Mouse (Mus musculus): ENCODE measurements at regions not wholly inside any gene's neighbourhood (a gene's known extent, or its start where the extent isn't known, plus 50 kb on each side); places are given as distances from the start of the nearest gene placed in this dataset.

DNA sequence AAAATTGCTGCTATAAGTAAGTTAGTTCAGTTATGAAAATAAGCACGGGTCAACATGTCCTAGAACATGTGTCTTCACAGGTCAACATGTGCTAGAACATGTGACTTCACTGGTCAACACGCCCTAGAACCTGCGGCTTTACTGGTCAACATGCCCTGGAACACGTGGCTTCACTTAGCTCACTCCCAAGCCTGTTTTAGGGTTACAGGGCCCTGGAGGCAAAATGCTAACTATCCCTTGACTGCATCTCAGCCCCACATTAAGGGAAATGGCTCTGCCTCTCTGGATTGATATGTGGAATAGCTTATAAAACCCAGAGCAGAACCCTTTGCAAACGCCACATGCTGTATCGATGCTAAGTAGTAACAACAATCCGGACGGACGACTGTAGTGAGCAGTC, 67.8 kb downstream of the Nkx6-1 start:
- no peak for DNase-seq (ENCODE audit: low spot score in 2 of 2)

DNA sequence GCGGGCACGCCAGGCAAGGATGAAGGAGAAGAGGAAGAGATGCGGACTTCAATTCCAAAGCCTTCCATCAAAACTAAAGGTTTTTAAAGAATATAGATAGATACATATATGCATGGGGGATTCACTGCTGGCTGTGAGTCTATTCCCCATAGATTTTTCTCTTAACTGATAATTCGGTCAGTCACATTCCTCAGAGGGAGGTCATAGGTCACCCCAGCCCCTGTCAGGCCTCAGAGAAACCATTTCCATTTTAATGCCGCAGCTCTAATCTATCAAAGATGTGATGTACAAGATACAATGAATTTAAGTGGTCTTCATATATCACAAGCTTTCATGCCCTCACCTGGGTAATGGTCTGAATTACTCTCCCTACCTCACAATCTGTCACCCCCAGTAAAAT, 73.6 kb downstream of the Nkx6-1 start:
- no peak for DNase-seq (ENCODE audit: low spot score in 2 of 2)

DNA sequence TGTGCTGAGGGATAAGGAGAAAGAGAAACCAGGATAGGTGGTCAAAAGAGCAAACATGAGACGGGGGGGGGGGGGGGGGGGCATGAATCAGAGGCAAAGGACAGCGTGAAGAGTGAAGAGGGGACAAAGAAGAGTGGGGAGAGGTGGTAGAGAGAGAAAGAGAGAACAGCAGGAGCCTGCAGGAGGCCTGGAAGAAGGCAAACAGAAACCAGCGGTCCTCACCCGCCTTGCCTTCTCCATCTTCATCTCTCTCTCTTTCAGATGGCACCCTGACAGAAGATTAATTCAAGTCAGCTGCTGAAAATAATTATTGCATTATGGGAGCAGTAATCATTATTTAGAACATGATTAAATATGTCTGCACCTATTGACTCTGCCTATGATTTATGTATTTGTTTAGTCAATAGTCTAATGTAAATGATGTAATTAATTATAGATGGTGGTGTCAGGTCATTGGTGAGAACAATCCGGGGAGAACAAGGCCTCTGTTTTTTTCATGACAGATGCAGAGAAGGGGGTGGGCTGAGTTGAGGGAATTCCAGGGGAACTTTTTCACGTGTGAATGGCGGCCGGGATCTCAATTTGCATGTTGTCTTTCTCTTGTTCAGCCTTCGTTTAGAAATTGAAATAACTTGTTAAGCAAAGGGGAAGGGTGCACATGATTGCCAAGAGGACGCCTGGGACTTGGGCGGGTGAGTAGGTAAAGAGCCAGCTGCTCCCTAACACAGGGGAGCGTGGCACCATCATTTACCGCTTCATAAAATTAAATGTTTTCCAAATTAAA, 74.3 kb downstream of the Nkx6-1 start:
- no peak for DNase-seq (ENCODE audit: low spot score in 2 of 2)

DNA sequence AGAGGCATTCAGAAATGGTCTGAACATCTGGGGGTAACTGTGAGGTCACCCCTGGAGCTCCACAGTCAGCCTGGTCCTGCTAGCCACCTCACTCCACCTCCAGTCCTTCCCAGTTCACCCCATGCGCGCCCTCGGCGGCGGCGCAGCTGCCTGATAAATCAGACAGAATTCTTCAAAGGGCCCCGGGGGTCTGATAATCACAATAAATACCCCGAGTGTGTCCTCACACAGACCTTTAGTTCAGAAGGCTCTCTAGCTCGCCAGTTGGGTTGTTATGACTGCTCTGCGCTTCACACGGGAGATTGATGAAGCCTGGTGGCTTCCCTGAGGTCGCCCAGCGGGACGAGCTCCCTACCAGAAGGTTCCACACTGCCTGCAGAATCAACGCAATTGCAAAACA, 91.8 kb downstream of the Nkx6-1 start:
- no peak for DNase-seq (ENCODE audit: low spot score in 2 of 2)

DNA sequence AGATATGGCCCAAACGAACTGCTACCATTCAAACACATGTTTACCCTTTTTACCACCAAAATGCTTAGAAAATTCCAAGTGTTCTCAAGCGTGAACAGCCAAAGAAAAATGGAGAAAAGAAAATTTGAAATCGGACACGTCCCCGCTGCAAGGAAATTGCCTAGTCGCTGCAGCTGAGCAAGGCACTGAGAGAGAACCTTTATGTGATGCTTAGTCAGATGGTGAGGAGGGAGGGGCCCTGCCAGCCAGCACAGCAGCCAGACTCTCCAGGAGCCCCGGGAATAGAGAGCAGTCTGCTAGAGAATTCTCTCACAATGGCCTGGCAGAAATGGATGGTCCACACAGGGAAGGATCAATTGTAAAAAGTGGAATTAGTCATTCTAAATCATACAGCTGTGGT, 99.0 kb downstream of the Nkx6-1 start:
- no peak for DNase-seq (ENCODE audit: low spot score in 2 of 2)

DNA sequence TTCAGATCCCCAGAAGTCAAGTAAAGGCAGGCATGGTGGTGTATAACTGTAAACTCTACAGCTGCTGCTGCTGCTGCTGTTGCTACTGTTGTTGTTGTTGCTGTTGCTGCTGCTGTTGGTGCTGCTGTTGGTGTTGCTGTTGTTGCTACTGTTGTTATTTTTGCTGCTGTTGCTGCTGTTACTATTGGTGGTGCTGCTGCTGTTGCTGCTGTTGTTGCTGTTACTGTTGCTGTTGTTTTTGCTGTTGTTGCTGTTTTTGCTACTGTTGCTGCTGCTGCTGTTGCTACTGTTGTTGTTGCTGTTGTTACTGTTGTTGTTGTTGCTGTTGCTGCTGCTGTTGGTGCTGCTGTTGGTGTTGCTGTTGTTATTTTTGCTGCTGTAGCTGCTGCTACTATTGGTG, 104.4 kb downstream of the Nkx6-1 start:
- DNase-seq (ENCODE audit: low spot score in 2 of 2), result no peak

DNA sequence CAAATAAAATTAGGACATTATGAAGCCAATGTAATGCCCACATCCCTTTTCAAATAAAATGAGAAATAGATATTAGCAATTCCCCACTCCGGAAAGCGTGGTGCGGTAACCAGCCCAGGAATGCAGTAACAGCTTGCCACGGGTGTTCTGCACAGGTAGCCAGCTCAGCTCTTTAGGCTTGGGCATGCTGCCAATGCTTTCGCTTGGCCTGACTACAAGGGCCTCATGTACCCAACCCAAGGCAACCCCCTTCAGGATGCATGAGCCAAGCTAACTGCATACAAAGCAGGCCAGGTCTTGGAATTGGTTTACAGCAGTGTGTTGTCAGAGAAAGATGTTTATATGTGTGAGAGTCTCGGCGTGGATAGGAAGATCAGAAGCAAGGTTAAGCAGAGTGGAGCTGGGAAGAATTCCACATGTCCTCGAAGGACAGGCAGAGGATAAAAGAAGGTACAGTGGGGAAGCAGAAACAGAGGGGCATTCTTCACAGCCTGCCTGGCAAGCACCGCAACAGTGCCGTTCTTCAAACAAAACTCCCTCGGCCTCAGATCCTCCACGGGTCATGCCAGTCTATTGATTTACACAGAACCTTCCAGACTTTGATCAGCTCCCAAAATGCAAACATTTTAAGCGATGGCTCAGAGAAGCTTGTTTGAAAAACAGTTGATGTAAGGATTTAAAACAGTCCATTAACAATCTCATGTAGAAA, 106.4 kb downstream of the Nkx6-1 start:
- no peak for DNase-seq (ENCODE audit: low spot score in 2 of 2)

DNA sequence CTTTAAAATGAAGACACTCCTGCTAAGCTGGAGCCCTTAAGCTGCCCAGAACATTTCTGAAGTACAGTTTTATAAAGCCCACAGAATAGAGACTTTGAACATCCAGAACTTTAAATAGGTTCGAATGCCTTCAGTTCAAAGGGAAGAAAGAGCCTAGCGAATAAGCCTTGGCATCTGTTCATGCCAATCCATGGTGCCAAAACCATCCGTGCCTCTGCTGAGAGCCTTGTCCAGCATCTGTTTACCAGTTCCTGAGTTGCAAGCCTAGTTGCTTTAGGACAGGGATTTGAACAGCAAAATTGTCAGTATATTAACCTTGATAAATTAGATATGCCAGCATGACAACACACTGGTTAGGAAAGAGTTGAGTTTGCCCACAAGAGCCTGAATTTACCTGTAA, 107.6 kb downstream of the Nkx6-1 start:
- DNase-seq (ENCODE audit: low spot score in 2 of 2), result no peak

DNA sequence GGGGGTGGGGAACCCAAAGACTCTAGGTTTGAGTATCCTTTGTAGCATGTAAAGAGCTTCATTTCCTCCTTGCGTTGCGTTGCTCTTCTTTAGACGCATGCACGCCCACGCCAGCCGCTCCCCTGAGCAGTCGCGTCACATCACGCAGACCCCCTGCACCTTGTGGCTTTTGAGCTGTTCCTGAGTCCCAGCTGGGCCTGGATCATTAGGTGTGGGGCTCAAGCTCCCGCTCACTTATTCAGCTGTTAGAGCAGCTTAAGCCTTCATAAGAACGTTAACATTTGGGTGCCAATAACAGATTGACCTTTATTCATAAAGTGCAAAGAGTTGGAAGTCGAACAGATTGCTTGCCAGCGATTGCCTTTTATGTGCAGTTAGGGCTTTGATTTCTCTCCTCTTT, 121.5 kb downstream of the Nkx6-1 start:
- DNase-seq (ENCODE audit: low spot score in 2 of 2), result no peak

DNA sequence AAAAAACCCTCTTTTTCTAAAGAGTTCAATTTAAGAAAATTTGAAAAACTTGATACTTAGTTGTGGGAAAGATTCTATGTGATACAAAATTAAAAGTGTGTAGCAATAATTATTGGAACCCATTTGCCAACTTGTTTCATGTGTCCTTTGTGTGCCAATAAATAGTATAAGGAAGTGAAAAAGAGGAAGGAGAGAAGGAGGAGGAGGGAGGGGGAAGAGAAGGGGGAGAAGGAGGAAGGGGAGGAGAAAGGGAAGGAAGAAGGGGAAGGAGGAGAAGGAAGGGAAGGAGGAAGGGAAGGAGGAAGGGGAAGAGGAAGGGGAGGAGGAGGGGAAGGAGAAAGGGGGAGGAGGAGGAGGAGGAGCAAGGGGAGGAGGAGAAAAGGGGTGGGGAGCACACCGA, 125.0 kb downstream of the Nkx6-1 start:
- no peak for DNase-seq (ENCODE audit: low spot score in 2 of 2)

DNA sequence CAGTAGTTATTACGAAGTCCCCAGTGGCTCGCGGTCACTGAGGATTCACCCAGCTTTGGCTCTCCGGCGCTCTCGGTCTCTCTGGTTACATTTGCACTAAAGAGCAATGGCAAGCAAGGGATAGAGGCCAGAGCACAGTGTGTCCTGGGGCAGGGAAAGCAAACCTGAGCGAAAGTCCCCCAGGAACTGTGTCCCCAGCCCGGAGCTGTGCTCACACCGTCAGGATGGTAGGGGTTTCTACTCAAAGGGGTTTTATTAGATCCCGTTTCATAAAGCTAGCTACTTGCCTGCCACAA, 125.6 kb downstream of the Nkx6-1 start:
- no peak for DNase-seq (ENCODE audit: low spot score in 2 of 2)

DNA sequence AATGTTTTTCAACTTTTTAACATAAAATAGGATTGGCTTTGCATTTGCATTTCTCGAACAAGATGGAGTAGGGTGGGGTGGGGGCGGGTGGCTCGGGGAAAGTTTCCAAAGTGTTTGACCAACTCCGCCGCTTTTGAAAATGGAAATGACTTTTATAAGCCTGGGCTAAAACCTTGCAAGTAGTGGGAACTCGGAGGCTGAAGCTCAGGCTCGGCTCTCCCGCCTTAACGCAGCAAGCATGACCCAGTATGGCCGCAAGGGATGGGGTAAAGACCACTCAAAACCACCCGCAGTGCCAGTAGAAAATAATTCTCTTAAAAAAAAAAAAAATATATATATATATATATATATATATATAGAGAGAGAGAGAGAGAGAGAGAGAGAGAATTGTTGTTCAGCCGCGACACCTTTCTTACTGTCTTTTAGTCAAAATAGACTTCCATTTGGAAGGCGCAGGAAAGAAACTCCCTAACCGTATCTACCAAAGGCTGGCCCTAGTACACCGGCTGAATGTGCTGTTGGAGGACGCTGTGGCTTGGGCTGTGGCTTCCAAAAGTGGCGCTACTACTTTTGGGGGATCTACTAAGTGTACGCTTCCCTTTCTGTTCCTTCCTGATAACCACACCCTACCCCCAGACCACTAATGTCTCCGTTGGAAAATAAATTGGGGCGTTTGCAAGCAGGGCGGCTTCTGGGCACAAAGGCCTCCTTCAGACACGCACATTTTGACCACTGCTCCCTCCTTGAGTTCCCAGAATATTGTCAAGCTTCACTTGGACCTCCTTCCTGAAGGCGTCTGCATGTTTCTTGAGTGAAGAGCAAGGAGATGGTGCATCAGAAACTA, 126.2 kb downstream of the Nkx6-1 start:
- no peak for DNase-seq (ENCODE audit: low spot score in 2 of 2)

DNA sequence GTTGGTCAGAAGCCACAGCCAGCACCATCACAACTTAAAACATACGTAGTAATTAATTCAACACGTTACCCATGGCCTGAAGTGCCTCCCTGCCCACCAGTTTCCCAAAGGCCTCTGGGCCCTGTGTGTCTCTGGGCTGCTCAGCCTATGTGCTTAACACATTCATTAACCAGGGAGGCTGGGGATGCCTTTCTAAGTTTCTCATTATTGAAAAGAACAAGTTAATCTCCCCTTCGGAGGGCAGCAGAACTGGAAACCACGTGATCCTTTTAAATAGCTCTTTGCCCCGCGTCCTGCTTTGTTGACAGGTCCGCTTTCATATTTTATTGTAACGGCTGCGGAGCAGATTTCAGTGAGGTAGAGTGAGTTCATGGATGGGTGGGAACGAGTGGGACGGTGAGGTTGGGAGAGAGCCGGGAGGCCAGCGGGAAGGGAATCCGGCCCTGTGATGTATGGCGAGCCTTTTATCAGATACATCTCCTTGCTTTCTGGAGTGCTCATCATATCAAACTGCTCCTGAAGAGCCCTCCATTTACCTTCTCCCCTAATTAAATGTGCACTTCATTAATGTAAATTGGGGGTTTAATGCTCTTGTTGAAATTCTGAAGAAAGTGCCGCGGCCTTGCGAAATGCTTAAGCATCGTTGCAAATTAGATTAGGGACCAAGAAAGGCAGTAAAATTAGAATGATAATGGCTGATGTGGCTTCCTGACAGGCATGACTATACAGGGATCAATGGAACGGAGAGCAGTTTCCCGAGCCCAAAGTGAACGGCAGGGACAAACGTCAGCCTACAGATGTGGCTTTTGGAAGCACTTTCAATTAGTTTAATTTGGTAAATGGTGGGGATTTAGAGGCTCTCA, 127.0 kb downstream of the Nkx6-1 start:
- DNase-seq (ENCODE audit: low spot score in 2 of 2), result no peak

DNA sequence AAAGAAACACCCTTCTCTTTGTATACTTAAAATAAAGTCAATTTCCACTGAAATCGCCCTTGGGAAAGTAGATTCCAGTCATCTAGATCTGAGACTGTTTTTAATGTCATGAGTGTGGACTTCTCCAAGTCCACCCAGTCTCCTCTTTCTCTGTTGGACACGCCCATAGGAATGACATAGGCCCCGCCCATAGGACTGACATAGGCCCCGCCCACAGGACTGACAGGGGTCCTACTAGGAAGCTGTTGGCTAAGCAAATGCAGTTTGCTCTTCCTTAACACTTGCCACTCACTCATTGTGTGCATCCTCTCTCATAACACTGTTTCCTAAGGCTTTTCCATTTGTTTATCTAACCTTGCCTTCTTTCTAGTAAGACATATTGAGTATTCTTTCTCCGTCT, 129.3 kb downstream of the Nkx6-1 start:
- DNase-seq (ENCODE audit: low spot score in 2 of 2), result no peak

DNA sequence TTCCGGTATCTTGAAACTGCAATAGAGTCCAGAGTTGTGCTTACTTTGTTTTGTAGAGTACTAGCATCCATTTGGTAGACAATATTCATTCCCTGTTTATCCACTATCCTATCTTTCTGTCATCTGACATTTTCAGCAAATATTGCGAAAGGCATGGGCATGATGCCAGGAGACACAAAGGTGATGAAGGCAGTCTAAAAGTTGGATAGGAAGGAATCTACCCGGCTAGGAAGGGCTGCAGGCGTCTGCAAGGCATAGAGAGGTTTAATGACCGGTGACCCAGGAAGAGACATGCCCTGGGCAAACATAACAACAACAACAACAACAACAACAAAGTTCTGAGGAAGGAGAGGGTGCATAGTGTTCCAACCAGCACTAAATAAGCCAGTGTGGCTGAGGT, 139.4 kb downstream of the Nkx6-1 start:
- no peak for DNase-seq (ENCODE audit: low spot score in 2 of 2)

DNA sequence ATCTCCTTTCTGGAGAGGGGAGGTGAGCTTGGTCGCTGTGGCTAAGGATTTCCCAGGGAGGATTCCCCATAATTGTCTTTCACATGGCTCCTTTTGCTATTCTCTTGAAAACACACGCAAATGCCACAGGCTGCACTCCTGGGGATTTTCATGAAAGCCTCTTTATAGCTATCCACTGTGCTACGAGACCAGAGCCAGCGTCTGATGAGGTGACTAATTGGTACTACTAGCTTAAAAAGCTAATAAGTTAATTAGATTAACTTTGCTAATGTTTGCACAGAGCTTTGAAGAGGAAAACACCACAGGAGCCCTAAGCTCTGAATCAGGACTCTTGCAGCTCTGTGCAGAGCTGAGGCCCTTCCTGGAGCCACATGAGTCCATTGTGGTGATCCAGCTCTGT, 140.1 kb downstream of the Nkx6-1 start:
- no peak for DNase-seq (ENCODE audit: low spot score in 2 of 2)

DNA sequence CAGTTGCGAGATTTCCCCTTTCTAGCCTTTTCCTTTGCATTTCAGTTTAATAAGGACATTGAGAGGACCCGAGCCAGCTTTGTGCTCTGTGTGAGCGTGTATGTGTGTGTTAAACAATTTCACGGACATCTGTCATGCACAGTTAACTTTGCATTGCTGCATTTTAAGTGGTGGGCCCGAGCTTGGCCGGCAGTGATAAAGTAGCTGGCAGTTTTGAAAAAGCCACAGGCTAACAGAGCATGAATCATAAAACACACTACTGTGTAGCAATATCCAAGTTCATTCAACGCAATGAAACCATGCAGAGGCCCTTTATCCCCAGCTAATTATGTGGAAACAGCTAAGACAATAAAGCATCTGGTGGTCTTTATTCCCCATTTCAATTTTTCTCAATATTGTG, 140.9 kb downstream of the Nkx6-1 start:
- DNase-seq (ENCODE audit: low spot score in 2 of 2), result no peak

DNA sequence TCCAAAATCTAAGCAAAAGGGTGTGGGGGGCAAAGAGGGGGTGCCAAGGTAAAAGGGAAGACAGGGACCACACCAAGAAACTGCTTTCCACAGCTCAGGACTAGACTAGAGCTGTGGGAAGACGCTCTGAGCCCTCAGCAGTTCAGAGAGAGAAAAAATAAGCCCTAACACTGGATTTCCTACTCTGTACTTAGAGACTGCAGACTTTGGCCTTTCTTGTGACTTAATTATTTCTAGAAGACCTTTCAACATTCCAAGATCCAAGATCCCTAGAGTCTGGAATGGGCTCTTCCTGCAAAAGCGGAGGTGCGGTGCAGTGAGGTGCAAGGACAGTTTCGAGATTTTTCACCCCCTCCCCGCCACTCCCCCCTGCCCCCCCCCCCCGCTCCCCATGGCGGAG, 141.3 kb downstream of the Nkx6-1 start:
- DNase-seq (ENCODE audit: low spot score in 2 of 2), result no peak

DNA sequence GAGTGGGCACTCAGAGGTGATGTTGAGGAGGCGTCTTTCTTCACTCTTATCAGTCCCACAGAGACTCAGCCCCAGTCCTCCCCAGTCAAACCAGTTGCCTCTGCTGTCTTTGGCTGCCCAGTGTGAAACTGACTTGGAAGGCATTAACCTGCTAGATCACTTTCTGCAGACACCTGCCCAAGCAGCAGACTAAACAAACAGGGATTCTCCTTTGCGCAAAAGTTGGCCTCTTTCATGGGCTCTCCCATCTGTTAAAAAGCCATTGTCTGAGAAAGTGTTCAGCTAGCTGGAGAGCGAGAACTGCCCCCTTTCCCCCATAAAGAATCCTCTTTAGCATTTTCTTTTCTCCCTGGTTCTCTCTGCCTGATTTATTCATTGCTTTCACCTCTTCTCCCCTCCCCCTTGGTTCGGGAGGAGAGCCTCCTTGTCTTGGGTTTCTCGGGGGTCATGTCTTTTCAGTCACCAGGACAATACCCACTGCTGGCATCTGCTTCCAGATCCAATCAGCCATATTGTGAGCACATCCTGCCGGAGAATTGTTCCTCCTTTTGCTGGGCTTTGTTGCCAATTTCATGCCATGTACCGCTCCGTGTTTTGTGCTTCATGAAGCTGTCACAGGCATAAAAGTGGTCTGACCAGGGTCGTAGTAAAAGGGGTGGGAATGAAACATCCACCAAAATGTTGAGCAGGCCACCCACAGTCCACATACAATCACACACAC, 143.7 kb downstream of the Nkx6-1 start:
- DNase-seq (ENCODE audit: low spot score in 2 of 2), result no peak

DNA sequence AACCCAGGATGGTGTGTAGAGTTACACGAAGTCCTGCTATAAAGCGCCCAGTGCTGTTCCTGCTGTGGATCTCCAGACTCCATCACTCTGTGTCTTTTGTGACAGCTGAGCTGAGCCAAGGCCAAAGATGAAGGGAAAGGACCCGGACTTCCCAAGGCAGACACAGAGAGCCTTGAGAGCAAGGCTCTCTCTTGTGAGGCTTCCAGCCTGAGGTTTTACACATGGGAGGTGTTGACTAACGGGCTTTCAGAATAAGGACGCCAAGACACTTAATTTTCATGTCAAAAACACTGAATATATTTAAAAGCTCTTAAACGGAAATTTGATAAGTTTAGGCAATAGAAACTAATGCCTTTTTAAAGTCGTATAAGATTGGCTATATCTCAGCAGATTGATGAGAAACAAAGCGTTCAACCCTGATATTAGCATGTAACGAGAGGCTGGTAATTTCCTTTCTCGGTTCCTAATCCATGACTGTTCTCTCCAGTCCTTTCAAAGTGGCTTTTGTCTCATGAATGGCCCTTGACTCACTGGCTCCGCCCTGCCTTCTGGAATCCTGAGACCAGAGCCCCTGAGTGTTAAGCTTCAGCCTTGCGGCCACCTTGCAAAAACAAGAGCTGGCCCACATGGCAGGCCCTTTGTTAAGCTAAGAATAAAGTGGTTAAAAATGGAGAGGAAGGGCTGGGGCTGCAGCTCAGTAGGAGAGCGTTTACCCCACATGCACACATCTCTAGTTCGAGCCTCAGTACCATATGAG, 145.8 kb downstream of the Nkx6-1 start:
- DNase-seq (ENCODE audit: low spot score in 2 of 2), result no peak

Data from gastrocnemius, postnatal 4 days (tissue).